Mouse (Mus musculus) T-cell, adult 2 months (primary cell): ENCODE results near the gene Efcab10.

ENCODE experiments used
- DNase-seq: peaks from one replicate; pipeline ENCODE4 v3.0.0; 2022; ENCODE audit warnings: low spot score

Efcab10 gene

DNA sequence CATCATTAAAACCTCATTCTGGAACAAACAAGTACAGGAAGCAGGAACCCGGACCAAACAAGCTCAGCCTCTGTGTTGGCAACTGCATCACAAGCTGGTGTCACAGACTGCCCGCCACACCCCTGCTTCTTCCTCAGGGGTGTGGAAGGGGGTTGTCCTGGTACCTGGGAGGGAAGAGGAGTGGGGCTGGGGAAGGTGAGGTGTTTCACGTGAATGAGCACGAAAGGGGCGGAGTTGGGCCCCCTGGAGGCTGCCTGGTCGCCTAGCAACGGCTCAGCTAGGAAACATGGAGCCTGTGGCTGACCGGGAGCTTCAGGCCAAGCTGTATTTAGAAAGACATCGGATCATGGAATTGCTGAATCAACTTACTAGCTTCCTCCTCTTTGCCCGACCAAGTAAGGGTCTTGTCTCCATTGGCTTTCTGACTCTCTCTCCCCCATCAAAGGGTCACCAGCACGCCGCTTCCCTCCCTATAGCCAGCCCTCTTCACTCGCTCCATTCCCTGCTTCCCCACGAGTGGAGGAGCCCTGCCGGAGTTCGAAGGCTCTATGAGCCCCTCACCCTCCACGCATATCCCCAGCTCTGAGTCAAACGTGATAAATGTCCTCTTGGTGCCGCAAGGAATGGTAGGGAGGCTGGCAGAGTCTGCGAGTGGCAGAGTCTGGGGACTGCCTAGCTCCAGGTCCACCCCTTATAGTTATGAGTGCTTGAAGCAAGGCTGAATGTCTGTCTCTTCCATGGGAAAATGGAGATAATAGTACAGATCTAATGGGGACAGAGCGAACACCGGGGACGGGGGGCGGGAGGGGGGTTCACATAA lies at the start of gene Efcab10:
Gene Efcab10, plus strand, starts transcription at position 51 of the 820 bp plus-strand sequence.
- DNase-seq: no peak

DNA sequence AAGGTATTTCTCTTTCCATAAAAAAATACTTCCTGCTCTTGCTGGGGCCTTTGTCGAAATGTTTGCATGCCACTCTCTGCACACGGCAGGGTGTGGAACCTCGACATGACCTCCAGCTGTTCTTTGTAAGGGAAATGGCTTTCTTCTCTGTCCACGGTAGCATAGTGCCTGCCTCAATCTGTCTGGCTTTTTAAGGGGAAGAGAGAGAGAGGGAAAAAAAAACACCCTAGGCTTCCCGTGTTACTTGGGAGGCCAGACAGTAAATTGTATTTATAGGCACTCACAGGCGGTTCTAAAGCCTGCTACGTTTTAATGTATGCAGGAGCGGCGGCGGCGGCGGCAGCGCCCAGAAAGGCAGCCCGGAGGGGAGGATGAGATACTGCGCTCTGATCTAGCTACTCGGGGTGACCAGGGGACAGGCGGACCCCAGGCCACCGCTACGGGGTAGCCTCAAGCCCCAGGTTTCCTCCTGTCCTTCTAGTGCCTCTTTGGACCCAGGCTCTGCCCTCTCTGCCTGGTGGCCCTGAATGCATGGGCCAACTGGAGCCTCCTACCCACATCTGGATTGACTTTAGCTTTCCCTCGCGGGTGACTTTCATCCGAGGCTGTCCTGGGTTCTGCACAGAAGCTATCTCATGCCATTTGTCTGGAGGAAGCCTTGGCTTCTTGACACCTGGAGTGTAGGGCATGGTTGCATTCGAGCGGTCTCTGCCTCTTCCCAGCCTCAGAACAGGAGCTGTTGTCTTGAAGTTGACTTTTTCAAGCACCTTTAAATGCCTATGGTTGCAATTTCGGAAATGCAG lies 49.5 kb upstream of the Efcab10 start:
- DNase-seq: no peak

DNA sequence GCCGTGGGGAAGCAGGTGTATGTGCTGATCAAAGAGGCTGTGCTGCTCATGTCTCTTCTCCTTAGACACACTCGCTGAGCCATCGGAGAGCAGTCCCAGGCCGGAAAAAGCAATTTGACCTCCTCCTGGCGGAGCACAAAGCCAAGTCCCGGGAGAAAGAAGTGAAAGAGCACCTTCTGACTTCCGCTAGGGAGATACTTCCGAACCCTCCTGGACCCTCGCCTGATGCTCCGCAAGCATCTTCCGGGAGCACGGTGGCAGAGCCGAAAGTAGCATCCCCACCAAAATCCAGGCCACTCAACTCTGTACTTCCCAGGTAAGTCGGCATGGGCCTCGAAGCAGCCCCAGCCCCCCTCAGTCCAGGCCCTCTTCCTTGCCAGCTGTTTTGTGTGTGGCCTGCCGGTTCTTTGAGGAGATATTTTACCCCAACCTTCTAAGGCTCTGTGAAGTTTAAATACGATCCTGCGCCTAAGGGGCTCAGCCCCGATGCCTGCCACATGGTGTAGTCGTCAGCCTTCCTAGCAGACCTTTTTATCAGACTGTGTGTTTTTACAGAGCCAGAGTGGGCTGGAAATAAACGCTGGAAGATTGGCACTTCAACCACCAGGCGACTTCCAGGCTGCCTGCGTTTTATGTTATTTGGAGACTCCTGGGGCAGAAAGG lies 48.8 kb upstream of the Efcab10 start:
- DNase-seq: no peak

DNA sequence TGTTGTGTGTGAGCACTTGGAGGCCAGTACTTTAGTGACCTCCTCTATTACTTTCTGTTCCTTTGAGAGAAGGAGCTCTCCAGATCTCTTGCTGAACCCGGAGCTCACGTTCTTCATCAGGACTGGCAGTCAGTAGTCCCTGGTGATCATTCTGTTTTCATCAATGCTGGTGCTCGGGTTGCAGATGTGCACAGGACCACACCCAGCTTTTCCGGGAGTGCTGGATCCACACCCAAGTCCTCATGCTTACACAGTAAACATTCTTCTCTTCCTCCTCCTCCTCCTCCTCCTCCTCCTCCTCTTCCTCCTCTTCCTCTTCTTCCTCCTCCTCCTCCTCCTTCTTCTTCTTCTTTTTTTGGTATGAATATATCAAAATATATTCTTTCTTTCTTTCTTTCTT lies 42.0 kb upstream of the Efcab10 start:
- no peak for DNase-seq

DNA sequence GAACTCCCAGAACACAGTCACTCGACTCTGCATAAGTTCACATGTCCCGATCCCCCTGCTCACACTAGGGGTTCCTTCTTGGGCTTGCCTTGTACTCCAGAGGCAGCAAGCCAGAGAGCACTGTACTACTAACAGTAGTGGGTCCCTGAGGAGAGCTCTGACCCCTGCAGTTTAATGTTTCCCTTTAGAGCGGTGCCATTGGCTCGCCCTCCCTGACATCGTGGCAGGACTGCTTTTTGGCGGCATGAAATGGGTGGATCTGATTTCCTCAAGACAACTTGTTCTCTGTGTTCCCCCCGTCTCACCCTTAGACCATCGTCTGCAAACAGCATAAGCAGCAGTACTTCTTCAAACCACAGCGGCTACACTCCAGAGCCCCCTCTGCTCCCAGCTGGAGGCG lies 36.3 kb upstream of the Efcab10 start:
- DNase-seq: no peak

DNA sequence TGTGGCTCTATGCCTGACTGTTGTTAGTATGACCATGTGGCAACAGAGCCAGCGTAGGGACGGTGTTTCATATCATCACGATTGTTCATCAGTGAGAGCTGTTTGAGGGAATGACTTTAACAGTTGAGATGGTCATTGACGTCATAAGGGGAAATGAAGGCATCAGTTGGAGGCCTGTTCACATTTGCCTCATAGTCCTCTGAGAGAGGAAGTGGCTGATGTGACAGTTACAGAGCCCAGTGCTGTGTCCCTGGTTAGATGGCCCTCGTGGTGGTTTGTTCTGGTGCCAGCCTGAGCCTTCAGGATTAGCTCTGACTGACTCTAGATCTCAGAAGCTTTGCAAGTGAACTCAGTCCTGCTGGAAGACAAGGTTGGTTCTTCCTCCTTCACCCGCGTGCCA lies 35.4 kb upstream of the Efcab10 start:
- no peak for DNase-seq

DNA sequence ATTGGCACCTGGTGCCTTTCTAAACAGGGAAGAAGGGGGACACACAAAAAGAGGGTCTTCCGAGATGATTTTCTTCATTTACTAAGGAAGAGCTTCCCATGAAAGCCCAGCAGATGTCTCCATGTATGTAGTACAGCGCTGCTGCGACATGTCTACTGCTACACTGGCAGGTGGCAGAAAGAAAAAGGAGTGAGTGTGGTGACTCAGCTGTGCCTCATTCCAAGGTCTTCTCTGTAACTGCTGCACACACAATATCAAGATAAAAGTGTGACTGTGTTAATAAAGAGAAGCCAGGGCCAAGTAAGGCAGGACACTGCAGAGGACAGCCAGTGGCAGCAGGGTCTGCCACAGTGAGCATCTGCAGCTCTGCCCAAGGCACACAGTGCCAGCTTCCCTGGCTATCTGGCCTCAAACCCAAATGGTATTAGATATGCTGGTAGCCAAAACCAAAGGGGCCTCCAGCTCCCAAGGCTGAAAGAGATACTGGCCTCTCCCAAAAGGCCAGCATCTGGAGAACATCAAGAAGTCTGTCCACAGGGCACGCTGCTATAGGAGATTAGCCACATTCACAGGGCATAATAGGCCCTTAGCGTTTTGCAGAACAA lies 34.7 kb upstream of the Efcab10 start:
- DNase-seq: no peak

DNA sequence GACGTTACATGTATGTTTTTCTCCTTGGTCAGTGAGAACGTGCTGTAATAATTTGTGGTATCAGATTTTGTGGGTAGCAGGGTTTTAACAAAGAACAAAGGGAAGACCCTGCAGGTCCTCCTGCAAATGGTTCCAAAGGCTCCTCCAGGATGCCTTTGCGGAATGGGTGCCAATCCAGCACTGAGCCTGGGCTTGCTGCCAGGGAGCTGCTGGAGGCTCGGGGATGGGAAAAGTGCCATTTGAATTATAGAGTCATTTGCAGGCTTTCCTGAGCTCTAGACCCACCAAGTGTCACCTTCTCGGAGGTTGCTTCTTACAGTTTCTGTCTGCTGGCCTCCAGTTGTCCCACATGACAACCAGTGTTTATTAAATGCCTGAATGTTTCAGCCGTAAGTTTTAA lies 33.9 kb upstream of the Efcab10 start:
- no peak for DNase-seq

DNA sequence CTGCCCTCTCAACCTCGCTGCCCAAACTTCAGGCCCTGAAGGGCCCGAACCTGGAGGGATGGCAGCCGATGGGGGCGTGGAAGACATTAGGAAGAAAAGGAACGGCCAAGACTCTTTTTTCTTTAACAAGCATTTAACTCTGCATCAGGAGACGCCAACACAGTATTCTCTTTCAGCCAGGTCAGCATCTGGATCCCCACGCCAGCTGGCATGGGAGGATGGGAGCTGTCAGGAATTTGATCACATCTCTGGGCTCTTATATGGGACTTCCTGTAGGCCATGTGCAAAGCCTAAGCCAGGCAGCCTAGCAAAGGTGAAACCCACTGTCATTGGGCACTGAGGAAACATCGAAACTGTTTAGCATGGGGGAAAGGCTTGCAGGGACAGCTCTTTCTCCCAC lies 30.1 kb upstream of the Efcab10 start:
- no peak for DNase-seq

DNA sequence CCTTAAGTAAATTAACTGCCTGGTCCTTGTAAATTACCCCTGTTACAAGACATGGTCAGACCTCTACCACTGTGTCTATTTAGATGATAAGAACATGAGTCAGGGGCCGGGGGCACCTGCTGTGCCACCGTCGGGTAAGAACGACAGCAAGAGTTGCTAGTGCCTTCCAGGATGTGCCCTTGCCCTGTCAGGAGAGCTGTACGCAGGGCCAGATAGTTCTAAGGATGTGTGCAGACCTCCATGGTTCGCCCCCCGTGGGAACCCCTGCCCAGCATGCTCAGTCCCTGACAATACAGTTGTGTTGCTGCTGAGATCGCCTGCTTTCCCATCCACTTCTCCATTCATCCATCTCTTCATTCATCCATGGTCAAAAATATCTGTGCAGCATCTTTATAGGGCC lies 29.5 kb upstream of the Efcab10 start:
- DNase-seq: no peak

DNA sequence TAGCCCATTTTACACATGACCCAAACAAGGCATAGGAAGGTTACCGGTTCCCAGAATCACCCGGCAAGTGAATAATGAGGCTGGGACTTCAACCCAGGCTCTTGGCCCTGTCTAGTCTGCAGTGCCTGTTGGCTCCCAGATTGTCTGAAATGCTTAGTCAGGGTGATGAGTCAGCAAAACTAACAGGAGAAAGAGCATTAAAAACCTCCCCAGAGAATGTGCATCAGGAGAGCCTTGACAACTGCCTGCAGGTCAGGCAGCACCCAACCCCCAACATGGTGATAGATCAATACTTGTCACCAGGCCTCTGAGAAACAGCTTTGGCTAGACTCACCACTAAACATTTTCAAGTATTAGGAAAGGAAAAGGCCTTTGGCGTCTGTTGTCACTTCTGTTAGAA lies 25.1 kb upstream of the Efcab10 start:
- DNase-seq: no peak

DNA sequence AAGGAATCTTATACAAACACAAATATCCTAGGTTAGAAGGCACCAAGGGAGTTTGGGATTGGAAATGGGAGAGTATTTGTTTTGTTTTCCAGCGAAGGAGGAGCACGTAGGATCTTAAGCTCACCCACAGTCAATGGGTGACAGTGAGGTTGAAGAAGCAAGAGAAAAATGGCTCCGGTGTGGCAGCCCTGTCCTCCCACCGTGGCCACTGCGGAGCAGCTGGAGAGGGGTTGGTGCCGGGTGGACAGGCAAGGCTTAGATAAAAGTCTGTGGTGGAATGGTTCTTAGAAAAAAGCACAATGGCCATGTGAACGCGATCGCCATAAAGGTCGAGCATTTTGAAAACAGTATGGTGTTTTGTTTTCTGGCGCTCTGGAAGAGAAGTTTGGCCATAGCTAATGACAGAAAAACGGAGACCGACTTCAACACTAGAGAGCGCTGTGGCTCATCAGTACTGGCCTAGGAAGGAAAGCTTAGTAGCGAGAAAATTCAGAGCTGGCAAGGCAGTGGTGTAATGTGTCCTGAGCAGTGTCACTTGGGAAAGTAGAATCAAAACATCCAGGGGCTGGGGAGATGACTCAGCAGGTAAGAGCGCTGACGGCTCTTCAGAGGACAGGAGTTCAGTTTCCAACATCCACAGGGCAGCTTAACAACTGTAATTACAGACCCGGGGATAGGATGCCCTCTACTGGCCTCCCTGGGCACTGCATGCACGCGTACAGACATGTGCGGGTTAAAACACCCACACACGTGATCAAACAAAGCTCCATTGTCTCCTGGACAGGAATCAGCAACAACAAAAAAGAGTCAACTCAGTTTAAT lies 14.8 kb upstream of the Efcab10 start:
- peak; percentile 64 for DNase-seq

DNA sequence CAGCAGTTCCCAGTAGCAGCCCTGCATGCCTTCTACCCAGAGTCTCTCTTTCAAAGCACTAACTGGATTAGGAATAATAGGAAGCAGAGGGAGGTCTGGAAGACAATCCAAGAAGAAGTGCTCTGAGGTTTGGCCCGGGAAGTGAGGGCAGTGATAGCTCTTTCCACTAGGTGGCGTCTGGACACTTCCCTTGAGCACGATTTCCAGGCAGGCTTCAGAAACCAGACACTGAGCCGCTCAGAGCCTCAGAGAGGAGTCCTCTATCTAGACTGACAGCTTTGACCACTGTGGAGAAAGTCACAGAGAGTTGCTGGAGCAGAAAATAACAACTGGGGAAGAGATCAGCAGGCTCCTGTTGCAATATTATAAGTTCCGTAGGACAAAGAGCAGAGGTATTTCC lies 5.8 kb upstream of the Efcab10 start:
- peak; percentile 44 for DNase-seq

DNA sequence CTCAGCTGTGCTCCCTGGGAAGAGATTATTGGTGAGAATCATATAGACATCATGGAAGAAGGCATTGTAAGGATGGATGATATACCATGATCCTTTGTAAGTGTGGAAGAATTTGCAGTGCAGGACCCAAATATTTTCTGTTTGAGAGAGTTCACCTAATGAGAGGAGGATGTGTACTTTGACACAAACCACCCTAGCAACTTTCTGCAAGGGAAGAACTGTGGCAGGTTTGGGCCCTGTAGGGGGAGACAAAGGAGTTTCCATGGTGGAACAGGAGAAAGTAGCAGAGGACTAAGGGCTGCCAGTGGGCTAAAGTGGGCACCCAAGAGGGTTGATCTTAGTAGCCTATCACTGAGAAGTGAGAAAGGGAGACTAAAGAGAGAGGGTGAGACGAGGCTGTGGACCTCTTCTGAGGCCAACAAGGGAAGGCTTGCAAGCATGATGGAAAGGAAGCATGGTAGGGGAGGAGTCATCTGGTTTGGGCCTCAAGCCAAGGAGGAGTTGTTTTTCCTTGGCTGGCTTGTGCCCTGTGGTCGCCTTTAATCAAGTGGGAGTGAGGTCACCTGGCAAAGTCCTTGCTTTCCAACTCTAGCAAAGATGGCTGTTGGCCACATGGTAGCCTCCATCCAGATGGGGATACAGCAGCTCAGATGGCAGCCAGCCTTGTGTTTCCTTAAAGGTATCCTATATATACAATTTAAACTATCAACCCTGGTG lies 3.7 kb upstream of the Efcab10 start:
- DNase-seq: no peak

DNA sequence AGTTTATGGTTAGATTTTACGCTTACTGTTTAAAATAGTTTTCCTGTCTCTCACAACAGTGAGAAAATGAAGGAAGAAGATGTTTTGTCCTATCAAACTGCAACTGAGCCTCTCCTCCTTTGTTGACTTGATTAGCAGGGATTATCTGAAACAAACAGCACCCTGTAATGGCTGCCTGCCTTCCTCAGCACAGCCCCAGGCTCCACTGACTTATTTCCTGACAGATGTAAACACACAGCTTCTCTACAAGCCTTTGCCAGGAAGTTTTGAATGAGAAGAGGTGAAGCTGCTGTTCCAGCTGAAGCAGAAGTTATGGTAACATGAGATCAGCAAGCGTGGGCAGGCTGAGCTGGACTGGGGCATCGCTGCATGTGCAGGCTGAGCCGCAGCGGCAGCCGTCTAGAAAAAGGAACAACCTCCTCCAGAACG lies 8.6 kb downstream of the Efcab10 start:
- DNase-seq: no peak

DNA sequence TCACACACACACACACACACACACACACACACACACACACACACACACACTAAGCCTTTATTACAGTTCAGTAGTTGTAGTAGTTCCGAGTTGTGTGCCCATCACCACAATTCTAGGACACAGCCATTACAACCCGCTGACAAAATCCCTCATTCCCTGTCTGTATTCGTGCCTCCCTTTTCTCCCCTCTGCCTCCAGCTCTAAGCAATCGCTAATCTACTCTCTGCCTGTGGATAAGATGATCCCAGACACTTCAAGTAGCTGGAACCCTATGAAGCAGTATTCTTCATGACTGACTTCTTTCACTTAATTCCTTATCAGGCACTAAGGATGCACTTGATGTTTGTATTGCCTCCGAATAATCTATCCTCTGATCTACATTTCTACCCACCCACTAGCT lies 10.3 kb downstream of the Efcab10 start:
- DNase-seq: no peak

DNA sequence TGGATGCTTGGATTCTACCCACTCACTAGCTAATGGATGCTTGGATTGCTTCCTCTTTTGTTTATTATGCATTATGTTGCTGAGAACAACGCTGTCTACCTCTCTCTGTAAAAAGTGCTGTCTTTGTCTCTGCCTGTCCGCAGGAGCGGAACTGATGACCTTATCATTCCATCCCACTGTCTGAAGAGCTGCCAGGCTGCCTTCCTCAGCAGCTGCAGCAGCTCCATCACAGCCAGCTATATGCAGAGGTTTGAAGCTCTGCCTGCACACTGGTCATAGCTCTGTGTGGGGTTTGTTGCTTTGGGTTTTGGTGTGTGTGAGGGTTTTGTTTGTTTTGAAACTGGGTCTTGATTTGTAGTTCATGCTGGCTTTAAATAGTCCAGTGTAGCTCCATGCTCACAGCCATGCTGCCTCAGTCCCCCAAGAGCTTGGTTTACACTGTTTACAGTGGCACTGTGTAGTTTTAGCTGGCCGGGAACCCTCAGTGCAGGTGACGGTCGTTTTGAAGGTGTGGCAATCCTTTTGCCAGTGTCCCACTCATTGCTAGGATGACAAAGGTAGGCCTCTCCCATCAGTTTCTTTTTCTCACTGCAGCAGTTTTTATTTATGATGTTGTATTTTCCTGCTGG lies 10.9 kb downstream of the Efcab10 start:
- DNase-seq: no peak

DNA sequence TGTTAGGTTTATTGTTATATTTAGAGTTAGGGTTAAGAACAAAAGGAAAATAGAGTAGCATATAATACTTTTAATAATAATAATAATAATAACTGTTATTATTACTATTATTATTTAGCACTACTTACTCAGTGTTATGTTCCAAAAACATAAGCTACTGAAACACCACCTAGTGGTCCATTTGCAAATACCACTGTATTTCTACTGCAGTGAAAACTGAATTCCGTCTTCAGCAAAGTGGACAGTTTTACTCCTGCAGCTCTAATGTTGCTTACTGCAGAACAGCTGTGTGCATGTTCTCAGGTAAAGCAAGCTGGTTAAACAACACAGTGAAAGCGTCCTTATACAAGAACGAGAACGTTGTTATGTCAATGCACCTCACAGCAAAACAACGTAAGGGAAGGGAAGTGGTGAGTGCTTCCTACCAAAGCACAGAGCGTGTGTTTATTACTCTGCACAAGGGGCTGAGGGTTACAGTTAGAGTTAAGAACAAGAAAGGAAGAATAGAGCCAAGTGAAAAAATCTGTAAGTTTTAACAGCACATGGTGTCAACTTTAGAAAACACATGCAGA lies 17.0 kb downstream of the Efcab10 start:
- DNase-seq: peak; percentile 3

DNA sequence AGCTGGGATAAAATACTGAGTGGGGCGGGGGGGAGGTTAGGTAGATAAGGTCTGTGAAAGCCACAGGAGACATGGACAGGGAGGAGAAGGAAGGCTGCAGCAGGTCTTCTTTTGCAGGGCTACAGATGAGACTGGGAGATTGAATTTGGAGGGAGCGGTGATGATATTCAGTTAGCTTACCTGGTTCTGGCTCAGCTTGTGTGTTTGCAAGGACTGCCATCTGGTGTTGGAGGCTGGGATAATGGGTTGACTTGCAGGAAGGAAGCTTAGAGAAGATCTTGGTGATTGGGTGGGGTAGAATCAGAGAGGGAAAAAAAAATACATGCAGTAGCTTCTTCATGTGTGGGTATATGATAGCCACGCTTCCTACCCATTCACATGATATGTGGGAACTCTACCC lies 29.7 kb downstream of the Efcab10 start:
- peak; percentile 13 for DNase-seq

DNA sequence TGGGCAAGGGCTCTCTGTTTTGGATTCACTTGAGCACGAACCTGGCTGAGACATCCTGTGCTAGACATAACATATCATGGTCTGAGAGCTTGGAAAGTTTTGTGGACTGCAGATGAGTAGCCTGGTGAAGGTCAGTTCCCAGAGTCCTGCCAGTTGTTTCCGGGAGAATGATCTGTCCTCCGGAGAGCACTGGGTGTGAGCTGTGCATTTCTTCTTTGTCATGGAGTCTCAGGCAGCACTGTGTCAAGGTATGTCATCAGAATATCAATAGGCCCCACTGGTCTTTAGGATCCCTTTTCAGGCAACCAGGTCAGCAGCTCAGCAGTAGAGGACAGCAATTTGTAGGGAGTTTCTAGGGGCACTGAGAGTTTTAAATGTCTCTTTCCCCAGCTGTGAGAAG lies 32.6 kb downstream of the Efcab10 start:
- no peak for DNase-seq
